Mouse (Mus musculus) kidney, adult 9 months (tissue): ENCODE data around the gene Fbxw4.
"Not testable (repeated sequence)": the region's sequence is repeated elsewhere in the genome, so short reads cannot be mapped to it uniquely, and the experiment has no call there.

ENCODE experiments used
- DNase-seq: peaks from one replicate; pipeline ENCODE4 v3.0.0; 2022

Fbxw4 gene

GRCm38 (mm10) chr19:45574941-45575631 is 85.0 kb downstream of the Fbxw4 start:
- DNase-seq: no peak

DNA sequence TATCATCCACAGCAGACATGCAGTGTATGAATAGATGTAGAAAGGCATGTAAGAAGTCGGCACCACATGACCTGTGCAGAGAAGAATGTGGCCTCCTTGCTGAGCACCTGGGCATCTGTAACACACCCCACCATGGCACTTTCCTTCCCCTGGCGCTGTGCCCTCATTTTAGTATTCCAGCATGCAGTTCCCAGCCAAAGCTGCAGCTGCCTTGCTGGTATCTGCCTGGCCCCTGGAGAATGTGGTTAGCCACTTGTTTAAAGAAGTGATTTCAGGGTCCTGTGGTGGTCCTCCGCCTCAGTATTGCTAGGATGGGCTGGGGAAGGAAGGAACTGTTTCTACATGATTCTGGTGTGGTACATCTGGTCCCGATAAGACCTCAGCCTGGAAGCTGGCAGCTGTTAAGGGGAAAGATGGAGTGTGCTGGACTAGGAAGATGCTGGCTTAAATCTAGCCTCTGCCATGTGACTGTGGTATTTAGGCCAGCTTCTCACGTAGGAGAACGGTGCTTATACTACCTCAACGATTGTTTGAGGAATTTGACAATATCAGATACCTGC is 85.7 kb downstream of the Fbxw4 start:
- DNase-seq: no peak

- DNase-seq: peak; percentile 78
Measured at GRCm38 (mm10) chr19:45573861-45574267, 86.2 kb downstream of the Fbxw4 start.

DNA sequence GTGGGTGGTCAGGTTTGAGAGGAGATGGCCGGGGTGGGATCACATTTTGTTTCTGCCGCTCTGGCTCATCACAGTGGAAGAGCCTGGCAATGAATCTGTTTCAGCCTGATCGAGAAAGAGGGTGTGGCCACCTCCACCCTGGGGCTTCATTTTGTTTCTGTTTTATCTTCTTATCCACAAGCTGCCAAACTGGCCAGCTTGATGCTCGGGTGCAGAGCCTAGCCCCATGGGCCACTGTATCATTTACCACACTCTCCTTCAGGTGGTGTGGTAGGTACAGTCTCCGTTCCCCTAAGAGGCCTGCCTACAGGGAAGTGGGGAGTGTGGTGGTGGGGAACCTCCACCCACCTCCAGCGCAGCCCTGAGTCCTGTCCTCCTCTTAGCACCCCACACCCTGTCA is 87.1 kb downstream of the Fbxw4 start:
- DNase-seq: no peak

DNA sequence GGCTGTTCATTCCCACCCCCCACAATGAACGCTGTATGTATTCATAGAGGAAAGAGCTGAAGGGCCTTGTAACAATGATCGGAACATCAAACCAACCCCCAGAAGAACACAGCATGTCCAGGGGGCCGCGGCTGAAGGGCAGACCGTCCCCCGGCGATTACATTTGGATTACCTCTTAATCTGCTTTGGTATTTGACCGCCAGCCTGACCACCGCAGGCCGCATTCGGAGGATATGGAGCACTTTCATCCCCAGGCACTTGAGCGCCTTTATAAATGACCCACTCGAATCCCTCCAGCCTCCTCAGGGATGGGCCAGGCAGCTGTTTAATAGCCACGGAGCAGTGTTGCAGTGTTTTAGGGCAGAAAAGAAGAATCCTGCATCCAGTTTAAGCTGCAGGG is 92.7 kb downstream of the Fbxw4 start:
- no peak for DNase-seq

DNA sequence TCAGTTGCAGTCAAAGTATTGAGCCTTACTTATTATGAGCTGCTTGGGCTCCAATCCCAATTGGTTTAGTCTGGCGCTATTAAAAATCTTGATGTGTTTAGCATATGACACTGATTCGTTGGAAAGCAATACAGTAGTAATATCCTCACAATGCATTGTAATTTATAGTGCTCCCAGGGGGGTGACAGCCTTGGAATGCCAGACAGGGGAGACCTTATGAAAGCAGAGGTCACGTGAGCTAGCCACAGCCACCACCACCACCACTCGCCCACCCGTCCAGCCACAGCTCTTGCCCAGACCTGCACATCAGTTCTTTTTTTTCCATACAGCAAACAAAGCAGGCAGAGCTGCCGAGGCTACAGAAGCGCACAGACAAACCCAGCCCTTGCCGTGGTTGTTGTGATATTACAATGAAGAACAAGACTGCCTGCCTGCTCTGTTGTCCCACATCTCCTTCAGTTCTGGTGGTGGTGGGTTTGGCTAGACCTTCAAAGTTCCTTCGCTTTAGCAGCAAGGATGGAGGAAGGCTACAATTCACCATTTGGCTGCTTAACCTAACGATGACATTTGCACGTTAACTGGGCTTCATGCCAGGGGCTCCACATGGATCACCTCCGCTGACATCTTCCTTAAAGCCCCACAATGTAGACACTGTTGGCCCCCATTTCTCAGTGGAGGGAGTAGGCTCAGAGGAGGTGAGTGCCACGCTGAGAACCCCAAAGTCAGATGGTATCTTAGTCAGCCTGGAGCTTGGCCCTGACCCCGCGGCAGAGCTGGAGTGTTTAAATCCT is 94.0 kb downstream of the Fbxw4 start:
- no peak for DNase-seq

GRCm38 (mm10) chr19:45560153-45560890 is 99.8 kb downstream of the Fbxw4 start, which contains the start of the genes Poll and Gm17018:
Poll (minus strand) TSS chr19:45560531.
Gm17018 (plus strand) TSS chr19:45560615.
- peak; percentile 84 for DNase-seq

DNA sequence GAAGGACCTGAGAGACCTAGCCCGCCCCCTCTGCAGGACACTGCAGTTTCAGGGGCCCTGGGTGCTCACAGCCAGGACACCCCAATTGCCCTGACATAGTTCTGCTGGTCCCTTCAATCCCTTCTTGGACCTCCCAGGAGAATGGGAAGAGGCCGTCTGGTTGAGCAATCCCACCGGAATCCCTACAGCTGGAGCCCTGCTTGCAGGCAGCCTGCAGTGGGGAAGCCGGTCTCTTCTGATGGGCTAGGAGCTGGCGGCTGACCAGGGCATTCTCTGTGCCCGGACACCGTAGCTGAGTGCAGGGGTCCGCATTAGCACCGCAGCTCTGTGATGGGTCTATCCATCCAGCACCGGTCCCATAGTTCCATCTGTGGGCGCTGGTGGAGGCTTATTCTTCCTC is 106.0 kb downstream of the Fbxw4 start:
- DNase-seq: no peak

DNA sequence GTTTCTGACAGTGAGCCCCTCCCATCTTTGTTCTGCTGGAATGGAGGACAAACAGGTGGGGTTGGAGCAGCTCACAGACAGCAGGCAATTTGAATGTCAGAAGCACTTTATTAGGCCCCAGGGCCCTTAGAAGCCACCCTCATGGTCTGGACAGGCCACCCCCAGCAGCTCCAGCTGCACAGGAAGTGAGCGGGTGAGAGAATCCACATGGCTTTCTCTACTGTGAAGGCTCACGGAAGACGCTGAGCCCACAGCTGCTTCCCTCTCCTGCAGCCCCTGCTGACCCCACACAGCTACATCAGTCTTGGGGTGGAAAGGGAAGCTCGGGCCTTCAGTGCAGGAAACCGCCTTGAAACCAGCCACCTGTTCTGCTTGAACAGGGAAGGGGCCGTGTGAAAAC is 107.9 kb downstream of the Fbxw4 start:
- DNase-seq: no peak

- no peak for DNase-seq
Measured at GRCm38 (mm10) chr19:45549948-45550347, 110.2 kb downstream of the Fbxw4 start.

- DNase-seq: no peak
Measured at GRCm38 (mm10) chr19:45549128-45549915, 110.8 kb downstream of the Fbxw4 start.

- not testable (repeated sequence) for DNase-seq
Measured at GRCm38 (mm10) chr19:45548196-45548595, 111.9 kb downstream of the Fbxw4 start.

GRCm38 (mm10) chr19:45544925-45545321 is 115.2 kb downstream of the Fbxw4 start:
- DNase-seq: peak; percentile 80

DNA sequence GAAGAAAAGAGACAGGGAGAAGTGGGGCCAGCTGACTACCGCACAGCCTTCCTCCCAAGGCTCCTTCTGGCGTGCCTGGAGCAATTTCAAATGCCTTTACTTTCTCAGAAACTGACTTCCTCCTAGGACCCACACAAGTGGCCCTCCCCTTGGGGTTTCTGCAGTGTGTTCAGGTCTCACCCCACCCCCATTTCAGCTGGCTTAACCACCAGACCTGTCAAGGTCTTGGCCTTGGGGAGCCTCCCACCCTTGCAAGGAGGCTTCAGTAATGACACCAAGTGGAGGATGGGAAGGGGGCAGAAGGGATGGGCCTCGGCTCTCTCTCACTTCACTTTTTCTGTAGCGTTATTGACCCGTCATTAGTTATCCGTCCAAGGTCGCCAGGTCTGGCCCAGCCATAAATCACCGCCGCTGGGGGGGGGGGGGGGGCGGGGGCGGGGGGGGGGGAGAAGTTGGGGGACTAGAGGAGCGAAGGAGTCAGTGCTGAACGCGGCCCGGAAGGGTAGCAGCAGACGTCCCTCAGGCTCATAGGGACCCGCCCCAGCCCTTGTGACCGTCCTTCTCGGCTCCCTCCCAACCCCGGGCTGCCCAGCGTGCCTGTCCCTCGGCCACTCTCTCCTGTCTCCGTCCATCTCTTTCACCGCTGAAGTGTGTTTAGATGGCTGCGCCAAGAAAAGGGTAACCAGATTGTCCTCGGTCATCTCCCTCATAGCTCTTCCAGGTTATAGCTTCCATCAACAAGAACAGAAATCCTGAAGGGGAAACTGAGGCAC is 115.8 kb downstream of the Fbxw4 start:
- no peak for DNase-seq

DNA sequence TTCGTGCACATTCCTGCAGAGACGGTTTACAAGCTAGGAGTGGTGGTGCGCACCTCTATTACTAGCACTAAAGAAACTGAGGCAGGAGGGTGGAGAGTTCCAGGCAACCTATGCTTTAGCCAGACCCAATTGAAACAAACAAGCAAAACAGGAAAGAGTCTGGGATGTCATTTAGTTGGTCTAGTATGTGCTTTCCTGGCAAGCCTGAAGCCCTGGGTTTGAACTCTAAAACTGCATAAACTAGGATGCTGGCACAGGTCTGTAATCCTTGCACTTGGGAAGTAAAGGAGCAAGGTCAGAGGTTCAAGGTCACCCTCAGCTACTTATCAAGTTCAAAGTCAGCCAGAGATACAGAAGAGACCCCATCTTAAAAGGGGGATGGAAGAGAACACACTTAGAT is 118.1 kb downstream of the Fbxw4 start:
- DNase-seq: no peak

DNA sequence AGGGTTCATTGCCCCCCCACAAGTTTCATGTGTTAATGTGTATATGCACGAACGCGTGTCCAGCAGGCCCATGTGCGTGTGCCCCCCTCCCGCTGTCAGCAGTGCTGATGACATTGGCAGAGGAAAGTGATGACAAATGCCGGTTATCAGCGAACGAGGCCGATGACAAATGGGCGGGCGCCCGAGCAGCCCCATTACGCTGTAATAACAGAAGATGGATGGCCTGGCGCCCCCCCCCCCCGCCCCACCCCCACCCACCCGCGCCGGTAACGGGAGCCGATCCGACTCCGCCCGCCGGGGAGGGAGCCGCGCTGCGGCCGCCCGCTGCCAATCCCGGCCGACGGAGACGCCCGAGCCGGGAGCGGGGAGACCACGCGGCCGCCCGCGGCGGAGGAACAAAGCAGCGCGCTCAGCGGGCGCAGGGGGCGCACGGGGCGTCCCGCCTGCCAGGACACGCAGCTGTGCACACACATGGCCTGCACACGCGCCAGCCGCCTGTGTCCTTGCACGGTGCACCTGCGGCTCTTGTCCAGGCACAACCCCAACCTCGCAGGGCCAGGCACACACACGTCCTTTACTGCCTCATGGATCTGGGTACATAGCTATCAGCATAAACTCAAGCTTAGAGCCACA is 118.6 kb downstream of the Fbxw4 start:
- DNase-seq: no peak

DNA sequence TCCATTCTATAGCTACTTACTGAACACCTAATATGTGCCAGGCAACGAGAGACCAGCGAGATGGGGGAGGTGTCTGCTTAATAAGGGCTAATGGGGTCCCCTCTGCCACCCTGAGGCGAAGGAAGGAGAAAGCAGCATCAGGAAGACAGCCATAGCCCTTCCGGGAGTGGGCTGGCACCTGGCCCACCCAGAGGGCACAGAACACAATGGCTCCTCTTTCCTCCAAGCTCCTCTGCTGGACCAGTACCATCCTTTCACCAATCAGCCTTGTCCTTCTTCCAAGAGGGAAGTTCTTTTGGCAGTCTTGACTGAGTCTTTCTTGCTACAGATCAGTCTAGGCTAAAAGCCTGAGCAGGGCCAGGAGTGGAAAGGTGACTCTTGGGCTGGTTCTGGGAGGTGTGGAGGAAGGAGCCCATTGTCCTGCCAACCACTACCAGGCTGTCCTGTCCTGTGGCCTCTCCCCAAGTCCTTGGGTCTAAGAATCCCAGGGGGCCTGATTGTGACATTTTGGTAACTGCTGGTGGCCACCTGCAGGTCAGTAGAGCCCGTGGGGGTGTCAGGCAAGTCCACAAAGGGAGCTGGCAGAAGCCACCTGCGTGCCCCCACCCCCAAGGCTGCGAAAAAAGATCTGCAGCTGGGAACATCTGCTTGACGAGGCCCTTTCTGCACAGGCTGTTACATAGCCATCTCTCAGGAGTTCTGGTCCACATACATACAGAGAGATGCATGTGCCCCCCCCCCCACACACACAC is 119.3 kb downstream of the Fbxw4 start:
- DNase-seq: no peak

DNA sequence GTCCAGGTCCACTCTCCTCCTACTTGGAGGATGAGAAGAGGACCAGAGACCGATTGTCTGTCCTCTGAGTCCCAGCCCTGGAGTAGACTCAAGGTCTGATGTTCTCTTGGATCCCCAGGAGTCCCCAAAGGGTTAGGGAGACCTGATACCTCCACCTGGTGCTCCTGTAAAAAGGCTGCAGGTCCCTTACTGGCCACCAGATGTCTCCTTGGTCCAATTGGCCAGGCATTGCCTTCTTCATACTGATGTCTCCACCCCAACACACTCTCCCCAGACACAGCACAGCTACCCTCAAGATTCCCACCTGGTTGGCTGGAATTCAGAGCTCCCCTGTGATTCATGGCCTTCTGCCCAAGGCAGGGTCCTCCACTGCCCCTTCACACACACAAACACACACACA is 122.6 kb downstream of the Fbxw4 start:
- peak; percentile 73 for DNase-seq

GRCm38 (mm10) chr19:45535929-45536328 is 124.2 kb downstream of the Fbxw4 start:
- no peak for DNase-seq

DNA sequence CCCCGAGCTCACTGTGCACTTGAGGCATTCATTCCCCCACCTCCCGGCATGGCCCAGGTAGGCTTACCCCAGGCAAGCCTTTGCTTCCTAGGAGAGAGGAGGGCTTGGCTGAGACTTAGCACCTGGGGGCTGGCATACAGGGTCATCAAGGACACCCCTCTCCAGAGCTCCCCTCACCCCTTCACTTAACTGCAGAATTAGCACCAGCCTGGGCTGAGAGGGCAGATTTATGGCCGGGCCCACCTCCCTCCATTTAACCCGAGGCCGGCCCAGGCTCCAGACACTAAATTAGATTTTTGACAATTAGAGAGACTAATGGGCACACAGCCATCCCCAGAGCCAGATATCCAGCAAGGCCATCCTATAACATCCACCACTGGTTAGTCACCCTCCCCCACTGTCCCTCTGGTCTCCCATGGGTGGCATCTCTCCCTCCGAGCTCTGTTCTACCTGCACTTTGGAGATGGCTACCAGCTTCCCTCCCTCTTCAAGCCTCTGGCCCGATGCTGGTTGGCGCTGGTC is 124.8 kb downstream of the Fbxw4 start:
- DNase-seq: no peak
